Mouse (Mus musculus): ENCODE measurements around the gene Ablim1.

DNA sequence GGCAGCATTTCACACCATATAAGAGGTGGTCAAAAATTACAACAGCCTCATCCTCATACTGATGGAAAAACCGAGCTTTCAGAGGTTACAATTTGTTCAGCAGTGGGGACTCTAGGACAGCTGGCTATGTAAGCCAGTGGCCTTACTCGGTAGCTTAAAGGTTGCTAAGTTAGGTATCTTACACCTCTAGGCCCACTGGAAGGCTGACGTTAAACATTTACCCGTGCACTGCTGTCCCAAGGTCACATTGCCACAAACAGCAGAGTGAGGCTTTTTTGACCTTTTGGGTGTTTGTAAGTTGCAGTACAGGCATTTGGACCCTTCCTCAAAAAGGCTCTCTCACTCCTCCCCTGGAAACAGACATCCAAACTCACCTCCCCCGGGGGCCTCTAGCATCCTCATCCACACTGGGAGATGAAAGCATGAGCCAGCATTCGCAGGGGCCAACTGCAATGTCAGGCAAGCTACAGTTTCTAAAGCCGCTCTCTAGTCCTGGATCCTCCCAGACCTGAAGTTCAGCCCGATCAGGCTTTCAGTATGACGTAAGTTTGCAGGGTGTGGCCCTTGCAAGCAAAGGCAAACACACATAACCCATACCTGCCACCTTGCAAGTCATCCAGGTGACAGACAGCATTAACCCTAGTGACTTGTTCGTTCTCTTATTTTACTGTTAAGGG lies 132.7 kb downstream of the Ablim1 start:
- TF ChIP-seq CTCF (IDR thresholded peaks at IDR 0.05; ENCODE audit: control insufficient read depth, insufficient read depth, insufficient read length) (no peak), MYOD1 (IDR thresholded peaks at IDR 0.05; ENCODE audit: control insufficient read depth, insufficient read length, low read depth) (no peak), CEBPB (IDR thresholded peaks at IDR 0.05; ENCODE audit: low read depth) (no peak)

All from C2C12 (cell line).